Mouse (Mus musculus) lung, embryonic 16.5 days (tissue): ENCODE measurements at regions not wholly inside any gene's neighbourhood (a gene's known extent, or its start where the extent isn't known, plus 50 kb on each side); places are given as distances from the start of the nearest gene placed in this dataset.
A peak's percentile ranks its signal among the peaks of the same experiment; 100 is the strongest.

Experiments
- ATAC-seq: fragments of 200-750 bp; cut with Nextera tagmentation; 2 replicates; pipeline ENCODE4 v1.8.0; 2017; ENCODE audit warnings: low read depth, mild to moderate bottlenecking, moderate library complexity
- H3K27ac ChIP-seq: fragments of 300-500 bp; sonication (generic); 2 replicates; pipeline ENCODE4 v1.5.1; 2014; ENCODE audit warnings: mild to moderate bottlenecking, control low read depth, low read length
- H3K27me3 ChIP-seq: fragments of 300-500 bp; sonication (generic); 2 replicates; pipeline ENCODE4 v1.6.1; 2014; ENCODE audit warnings: low read depth, low read length, mixed read lengths; ENCODE audit not compliant: control insufficient read depth, insufficient read depth
- H3K36me3 ChIP-seq: fragments of 300-500 bp; sonication (generic); 2 replicates; pipeline ENCODE4 v1.6.1; 2014; ENCODE audit warnings: low read length; ENCODE audit not compliant: control insufficient read depth, insufficient read depth
- H3K4me1 ChIP-seq: fragments of 300-500 bp; sonication (generic); replicated peaks from 2 replicates; pipeline ENCODE4 v1.6.1; 2014; ENCODE audit warnings: low read length, mixed read lengths; ENCODE audit not compliant: control insufficient read depth, insufficient read depth
- H3K4me2 ChIP-seq: fragments of 300-500 bp; sonication (generic); 2 replicates; pipeline ENCODE4 v1.6.1; 2014; ENCODE audit warnings: low read depth, low read length, control low read depth
- H3K4me3 ChIP-seq: fragments of 300-500 bp; sonication (generic); 2 replicates; pipeline ENCODE4 v1.5.1; 2014; ENCODE audit warnings: mild to moderate bottlenecking, low read length, control low read depth
- H3K9ac ChIP-seq: fragments of 300-500 bp; sonication (generic); 2 replicates; pipeline ENCODE4 v1.6.1; 2014; ENCODE audit warnings: low read length, control low read depth
- H3K9me3 ChIP-seq: fragments of 300-500 bp; sonication (generic); 2 replicates; pipeline ENCODE4 v1.6.1; 2016; ENCODE audit warnings: low read length; ENCODE audit not compliant: control insufficient read depth
- WGBS: fragments of 180-500 bp; shearing (Covaris S2); extraction: QIAGEN DNeasy Blood & Tissue Kit; methylation state at CpG from one replicate; pipeline ENCODE4 v1.1.7; 2014; 5-methylcytosine and 5-hydroxymethylcytosine counted together

DNA sequence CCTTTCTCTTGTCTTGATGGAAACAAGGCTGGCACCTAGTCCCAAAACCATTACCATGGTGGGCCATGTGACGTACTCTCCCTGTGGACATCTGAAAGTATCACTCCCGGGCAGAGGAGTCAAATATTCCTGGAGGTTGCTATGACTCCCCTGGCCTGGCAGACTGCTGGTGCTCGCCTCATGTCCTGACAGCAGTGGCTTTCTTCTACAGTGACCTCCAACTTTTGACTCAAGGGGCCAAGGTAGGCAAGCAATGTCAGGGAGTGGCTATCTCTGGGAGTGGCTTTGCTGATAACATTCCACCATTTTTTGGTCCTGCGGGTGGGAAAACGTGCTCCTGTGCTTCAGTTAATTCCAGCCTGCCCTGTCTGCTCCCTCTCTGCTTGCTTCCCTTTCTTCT lies 54.7 kb upstream of the Ptgfrn start:
- no peak overlapping the region for H3K4me2 ChIP-seq
- ATAC-seq, result no peak
- no peak overlapping the region for H3K27ac ChIP-seq
- no peaks in the 10 kb centered on the region for H3K9me3 ChIP-seq
- H3K36me3 ChIP-seq, result no peaks in the 10 kb centered on the region
- 66% methylated on average over 5 of the region's 5 CpGs for WGBS
- no peaks in the 10 kb centered on the region for H3K27me3 ChIP-seq
- no peak overlapping the region for H3K4me3 ChIP-seq
- H3K4me1 ChIP-seq, result peaks cover 16% of the 10 kb centered on the region
- H3K9ac ChIP-seq, result no peak overlapping the region

DNA sequence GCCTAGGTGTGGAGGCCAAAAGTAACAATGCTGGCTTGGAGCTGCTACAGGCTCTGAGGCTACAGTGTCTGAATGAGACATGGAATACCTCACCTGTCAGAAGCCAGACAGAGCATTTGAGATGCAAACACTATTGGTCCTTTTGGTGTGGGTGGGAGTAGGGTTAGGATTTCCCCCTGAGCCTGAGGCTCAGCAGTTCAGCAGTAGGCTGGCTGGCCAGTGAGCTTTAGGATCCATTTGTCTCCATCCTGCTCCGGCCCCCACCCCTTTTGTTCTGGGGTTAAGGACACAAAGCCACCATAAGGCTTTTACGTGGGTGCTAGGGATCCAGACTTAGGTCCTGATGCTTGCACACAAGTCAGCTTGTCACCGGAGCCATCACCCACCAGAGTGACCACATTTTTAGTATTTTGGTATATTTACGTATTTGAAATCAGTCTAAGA lies 53.9 kb upstream of the Ptgfrn start:
- H3K4me1 ChIP-seq, result peaks cover 16% of the 10 kb centered on the region
- H3K27me3 ChIP-seq, result no peaks in the 10 kb centered on the region
- no peak overlapping the region for H3K4me3 ChIP-seq
- ATAC-seq, result no peak
- 72% methylated on average over 4 of the region's 4 CpGs for WGBS
- H3K36me3 ChIP-seq, result no peaks in the 10 kb centered on the region
- no peaks in the 10 kb centered on the region for H3K9me3 ChIP-seq
- no peak overlapping the region for H3K27ac ChIP-seq
- H3K4me2 ChIP-seq, result no peak overlapping the region
- H3K9ac ChIP-seq, result no peak overlapping the region

DNA sequence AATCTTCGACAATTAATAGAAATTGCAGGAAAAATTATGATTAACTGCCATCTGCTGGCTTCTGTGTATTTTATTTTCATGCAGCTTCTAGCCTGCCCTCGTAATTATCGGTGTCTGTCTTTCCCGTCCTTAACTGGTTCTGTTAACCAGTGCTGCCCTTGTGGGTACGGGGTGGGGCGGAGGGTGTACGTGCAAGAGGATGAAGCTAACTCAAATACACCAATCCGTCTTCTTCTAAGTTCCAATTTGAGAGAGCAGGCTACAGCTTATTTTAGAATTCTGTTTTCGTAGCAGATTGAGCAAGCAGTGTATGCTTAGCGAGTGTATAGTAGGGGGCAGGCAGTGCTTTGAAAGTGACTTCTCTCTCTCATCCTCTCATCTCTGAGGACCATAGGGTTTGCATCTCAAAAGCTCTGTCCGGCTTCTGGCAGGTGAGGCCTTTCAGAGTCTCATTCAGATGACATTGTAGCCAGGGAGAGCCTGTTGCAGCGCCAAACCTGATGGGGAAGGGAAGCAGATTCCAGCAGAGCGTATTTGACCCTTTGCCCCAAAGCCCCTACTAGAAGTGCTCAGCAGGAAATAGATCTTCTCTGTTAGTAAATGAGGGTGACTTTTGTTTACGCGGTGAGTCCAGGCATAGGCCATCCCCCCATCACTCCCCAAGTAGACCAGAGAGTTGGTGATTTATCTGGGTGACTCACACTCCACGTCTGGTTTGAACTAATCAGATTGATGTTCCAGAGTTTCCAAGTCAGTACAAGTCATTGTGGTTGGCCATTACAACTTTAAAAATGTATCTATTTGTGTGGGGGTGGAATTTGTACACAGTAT lies 53.3 kb upstream of the Ptgfrn start:
- Histone ChIP-seq H3K9me3 (no peaks in the 10 kb centered on the region), H3K27ac (no peak overlapping the region), H3K27me3 (no peaks in the 10 kb centered on the region), H3K36me3 (no peaks in the 10 kb centered on the region), H3K9ac (no peak overlapping the region), H3K4me2 (no peak overlapping the region), H3K4me1 (peaks cover 12% of the 10 kb centered on the region), H3K4me3 (no peak overlapping the region)
- WGBS, result 44% methylated on average over 16 of the region's 16 CpGs
- ATAC-seq, result no peak

DNA sequence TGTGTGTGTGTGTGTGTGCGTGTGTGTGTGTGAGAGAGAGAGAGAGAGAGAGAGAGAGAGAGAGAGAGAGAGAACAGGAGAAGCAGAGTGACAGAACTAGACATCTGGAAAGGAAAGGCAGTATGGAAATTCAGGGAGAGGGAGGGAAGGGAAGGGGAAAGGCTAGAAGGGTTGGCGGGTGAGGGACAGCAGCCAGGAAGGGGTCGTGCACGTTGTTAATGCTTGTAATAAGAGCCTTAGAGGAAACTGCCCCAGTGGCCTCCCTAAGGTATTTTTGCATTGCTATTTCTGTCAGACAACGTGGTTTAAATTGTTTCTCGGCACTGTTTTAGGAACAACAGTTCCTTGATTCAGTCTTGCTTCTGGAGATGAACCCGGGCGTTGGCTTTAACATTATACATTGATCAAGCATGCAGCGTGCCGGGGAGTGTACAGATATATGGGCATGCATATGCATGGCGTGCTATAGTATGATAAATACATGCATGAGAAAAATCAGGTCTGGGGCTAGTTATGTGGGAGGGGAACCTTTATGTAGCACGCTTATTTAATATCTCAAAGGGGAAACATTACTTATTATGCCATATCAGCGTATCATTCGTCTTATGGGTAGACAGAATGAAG lies 52.6 kb upstream of the Ptgfrn start:
- H3K4me3 ChIP-seq, result no peak overlapping the region
- H3K9me3 ChIP-seq, result no peaks in the 10 kb centered on the region
- H3K27me3 ChIP-seq, result no peaks in the 10 kb centered on the region
- no peak overlapping the region for H3K9ac ChIP-seq
- H3K36me3 ChIP-seq, result no peaks in the 10 kb centered on the region
- H3K4me2 ChIP-seq, result no peak overlapping the region
- no peak for ATAC-seq
- no peak overlapping the region for H3K27ac ChIP-seq
- peaks cover 12% of the 10 kb centered on the region for H3K4me1 ChIP-seq
- WGBS, result 43% methylated on average over 14 of the region's 14 CpGs

DNA sequence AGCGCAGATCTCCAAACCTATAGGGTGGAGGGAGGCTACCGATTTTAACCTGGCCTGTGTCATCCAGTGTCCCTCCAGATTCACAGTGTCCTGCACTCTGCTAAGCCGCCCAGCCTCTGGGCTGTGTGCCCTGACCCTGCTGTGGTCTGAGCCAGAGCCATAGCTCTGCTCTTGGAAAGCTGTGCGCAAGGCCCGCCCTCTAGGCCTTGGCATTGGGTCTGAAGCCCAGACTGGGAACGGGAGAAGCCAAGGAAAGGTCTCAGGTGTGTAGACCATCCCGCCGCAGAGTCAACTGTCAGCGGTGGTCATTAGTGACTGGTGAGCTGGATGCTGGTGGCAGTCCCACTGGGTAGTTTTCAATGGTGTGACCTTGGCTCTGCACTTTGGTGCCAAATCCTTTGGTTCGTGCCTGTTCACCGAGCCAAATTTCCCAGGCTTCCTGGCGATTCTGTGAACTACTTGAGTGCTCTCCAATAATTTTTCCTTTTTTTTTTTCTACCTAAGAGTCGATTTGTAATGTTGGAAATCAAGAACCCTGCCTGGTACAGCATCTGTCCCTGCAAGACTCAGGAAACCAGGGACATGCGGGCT lies 52.0 kb upstream of the Ptgfrn start:
- H3K36me3 ChIP-seq, result no peaks in the 10 kb centered on the region
- H3K4me3 ChIP-seq, result no peak overlapping the region
- peak; percentile 58 for ATAC-seq
- no peaks in the 10 kb centered on the region for H3K27me3 ChIP-seq
- H3K9me3 ChIP-seq, result no peaks in the 10 kb centered on the region
- WGBS, result 42% methylated on average over 14 of the region's 14 CpGs
- H3K4me2 ChIP-seq, result peak overlapping the region; percentile 4; the same call in 1 of the 2 replicates
- H3K4me1 ChIP-seq, result peaks cover 12% of the 10 kb centered on the region
- no peak overlapping the region for H3K27ac ChIP-seq
- H3K9ac ChIP-seq, result no peak overlapping the region

DNA sequence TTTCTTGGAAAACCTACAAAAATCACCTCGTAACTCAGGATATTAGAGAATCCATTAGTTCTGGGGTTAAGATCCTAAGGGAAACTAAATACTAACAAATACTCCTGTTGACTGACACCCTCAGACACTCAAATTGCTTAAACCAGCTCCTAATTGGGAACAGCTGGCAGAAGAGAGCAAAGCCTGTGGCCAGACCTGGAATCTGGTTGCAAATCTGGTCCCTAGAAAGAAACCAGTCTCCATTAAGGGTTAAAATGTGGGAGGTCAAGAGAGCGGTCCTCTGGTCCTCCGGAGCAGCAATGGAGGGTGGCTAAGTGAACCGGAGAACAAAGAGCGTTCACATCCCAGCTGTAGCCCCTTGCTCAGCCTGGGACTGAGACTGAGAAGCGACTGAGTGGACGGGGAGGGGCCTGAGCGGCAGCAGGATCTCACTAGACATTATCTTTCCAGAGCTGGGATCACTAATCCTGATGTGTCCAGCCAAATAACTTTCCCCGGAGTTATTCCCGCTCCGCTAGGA lies 51.4 kb upstream of the Ptgfrn start:
- Histone ChIP-seq H3K4me1 (peaks cover 12% of the 10 kb centered on the region), H3K27me3 (no peaks in the 10 kb centered on the region), H3K4me2 (peak overlapping the region; percentile 4; the same call in 1 of the 2 replicates), H3K27ac (no peak overlapping the region), H3K9ac (no peak overlapping the region), H3K36me3 (no peaks in the 10 kb centered on the region), H3K9me3 (no peaks in the 10 kb centered on the region), H3K4me3 (no peak overlapping the region)
- ATAC-seq, result peak; percentile 57
- WGBS, result 25% methylated on average over 11 of the region's 11 CpGs
